Mouse (Mus musculus) cerebellum, adult 2 months (tissue): ENCODE results near the gene Adh5.

Source experiments
- CTCF ChIP-seq: fragments of 200-500 bp; IDR thresholded peaks from 2 replicates; pipeline ENCODE4 v1.5.1; 2011; ENCODE audit warnings: low read depth, mild to moderate bottlenecking, control low read depth, low read length, moderate library complexity, borderline replicate concordance; ENCODE audit not compliant: insufficient read depth
- POLR2A ChIP-seq: fragments of 200-500 bp; IDR thresholded peaks from 2 replicates; pipeline ENCODE4 v1.6.1; 2011; ENCODE audit warnings: low read length, control low read depth, borderline replicate concordance; ENCODE audit not compliant: insufficient read depth

- no peak for TF ChIP-seq POLR2A
- no peak for TF ChIP-seq CTCF
Observed at GRCm38 (mm10) chr3:138498731-138499130, 55.8 kb downstream of the Adh5 start.
